Mouse (Mus musculus) hindbrain, embryonic 10.5 days (tissue): Measurements from ENCODE around the gene Nelfa. TPM values are rescaled to one million over a fixed set of nuclear protein-coding genes. Genes with fewer than 3 reads are reported as not detected.

Experiments
- DNase-seq: peaks from one replicate; pipeline ENCODE4 v3.0.0-alpha.2; 2017; ENCODE audit warnings: low spot score
- H3K27ac ChIP-seq: fragments of 300-500 bp; sonication (generic); 2 replicates; pipeline ENCODE4 v1.5.1; 2016; ENCODE audit warnings: mild to moderate bottlenecking, moderate library complexity
- H3K27me3 ChIP-seq: fragments of 300-500 bp; sonication (generic); 2 replicates; pipeline ENCODE4 v1.6.1; 2016; ENCODE audit warnings: mild to moderate bottlenecking; ENCODE audit not compliant: poor library complexity, insufficient read depth, severe bottlenecking
- H3K36me3 ChIP-seq: fragments of 300-500 bp; sonication (generic); 2 replicates; pipeline ENCODE4 v1.6.1; 2016; ENCODE audit warnings: mild to moderate bottlenecking, moderate library complexity
- H3K4me1 ChIP-seq: fragments of 300-500 bp; sonication (generic); replicated peaks from 2 replicates; pipeline ENCODE4 v1.6.1; 2016; ENCODE audit warnings: mild to moderate bottlenecking
- H3K4me3 ChIP-seq: fragments of 300-500 bp; sonication (generic); 2 replicates; pipeline ENCODE4 v1.5.1; 2016; ENCODE audit warnings: mild to moderate bottlenecking, moderate library complexity
- H3K9me3 ChIP-seq: fragments of 300-500 bp; sonication (generic); 2 replicates; pipeline ENCODE4 v1.6.1; 2016; ENCODE audit warnings: mild to moderate bottlenecking, moderate library complexity
- whole genome bisulfite sequencing: fragments of 180-500 bp; shearing (Covaris S2); methylation state at CpG from one replicate; pipeline ENCODE4 v1.1.7; 2016; 5-methylcytosine and 5-hydroxymethylcytosine counted together
- polyA plus RNA-seq: library from polyadenylated mRNA; unstranded; fragments of >200 nt; fragmentation: Nextera tagmentation; extraction: Ambion mirVana; gene quantifications from 2 replicates; pipeline ENCODE4 v1.2.1, GENCODE M21; 2016

Nelfa gene
- polyA plus RNA-seq, 1 experiment from 2014 or later, result 75.4 TPM

GRCm38 (mm10) chr5:33903176-33903575 is 33.0 kb downstream of the Nelfa start:
- Histone ChIP-seq H3K4me3 (no peak overlapping the region), H3K27me3 (no peaks in the 10 kb centered on the region), H3K9me3 (no peaks in the 10 kb centered on the region), H3K4me1 (no peaks in the 10 kb centered on the region), H3K36me3 (peaks cover 56% of the 10 kb centered on the region), H3K27ac (no peak overlapping the region)
- DNase-seq, result no peak
- 89% methylated on average over 9 of the region's 9 CpGs for WGBS

GRCm38 (mm10) chr5:33902696-33903095 is 33.5 kb downstream of the Nelfa start:
- no peak overlapping the region for H3K27ac ChIP-seq
- no peaks in the 10 kb centered on the region for H3K4me1 ChIP-seq
- WGBS, result 91% methylated on average over 2 of the region's 2 CpGs
- peaks cover 61% of the 10 kb centered on the region for H3K36me3 ChIP-seq
- no peaks in the 10 kb centered on the region for H3K9me3 ChIP-seq
- H3K4me3 ChIP-seq, result no peak overlapping the region
- DNase-seq, result no peak
- no peaks in the 10 kb centered on the region for H3K27me3 ChIP-seq

- H3K4me1 ChIP-seq, result no peaks in the 10 kb centered on the region
- DNase-seq, result no peak
- no peak overlapping the region for H3K4me3 ChIP-seq
- no peaks in the 10 kb centered on the region for H3K9me3 ChIP-seq
- no peak overlapping the region for H3K27ac ChIP-seq
- H3K27me3 ChIP-seq, result no peaks in the 10 kb centered on the region
- WGBS, result 88% methylated on average over 3 of the region's 3 CpGs
- peaks cover 75% of the 10 kb centered on the region for H3K36me3 ChIP-seq
Observed at GRCm38 (mm10) chr5:33901278-33901677, 34.9 kb downstream of the Nelfa start.

GRCm38 (mm10) chr5:33900701-33901263 is 35.4 kb downstream of the Nelfa start:
- 95% methylated on average over 9 of the region's 9 CpGs for WGBS
- H3K4me1 ChIP-seq, result no peaks in the 10 kb centered on the region
- no peaks in the 10 kb centered on the region for H3K27me3 ChIP-seq
- no peak for DNase-seq
- no peaks in the 10 kb centered on the region for H3K9me3 ChIP-seq
- H3K36me3 ChIP-seq, result peaks cover 80% of the 10 kb centered on the region
- H3K4me3 ChIP-seq, result no peak overlapping the region
- H3K27ac ChIP-seq, result no peak overlapping the region

- H3K27me3 ChIP-seq, result no peaks in the 10 kb centered on the region
- H3K4me1 ChIP-seq, result no peaks in the 10 kb centered on the region
- no peak overlapping the region for H3K27ac ChIP-seq
- H3K9me3 ChIP-seq, result no peaks in the 10 kb centered on the region
- H3K4me3 ChIP-seq, result no peak overlapping the region
- DNase-seq, result no peak
- 96% methylated on average over 3 of the region's 3 CpGs for WGBS
- peaks cover 87% of the 10 kb centered on the region for H3K36me3 ChIP-seq
Observed at GRCm38 (mm10) chr5:33900101-33900500, 36.1 kb downstream of the Nelfa start.

GRCm38 (mm10) chr5:33899245-33899644 is 37.0 kb downstream of the Nelfa start:
- peaks cover 96% of the 10 kb centered on the region for H3K36me3 ChIP-seq
- no peaks in the 10 kb centered on the region for H3K27me3 ChIP-seq
- WGBS, result 87% methylated on average over 3 of the region's 3 CpGs
- no peaks in the 10 kb centered on the region for H3K9me3 ChIP-seq
- H3K4me1 ChIP-seq, result no peaks in the 10 kb centered on the region
- no peak overlapping the region for H3K27ac ChIP-seq
- H3K4me3 ChIP-seq, result no peak overlapping the region
- no peak for DNase-seq

- Histone ChIP-seq H3K27ac (no peak overlapping the region), H3K4me3 (no peak overlapping the region), H3K9me3 (no peaks in the 10 kb centered on the region), H3K27me3 (no peaks in the 10 kb centered on the region), H3K4me1 (no peaks in the 10 kb centered on the region), H3K36me3 (peaks cover 99% of the 10 kb centered on the region)
- DNase-seq, result no peak
- WGBS, result 94% methylated on average over 9 of the region's 9 CpGs
Observed at GRCm38 (mm10) chr5:33898671-33899070, 37.5 kb downstream of the Nelfa start.

- no peak overlapping the region for H3K4me3 ChIP-seq
- DNase-seq, result no peak
- no peaks in the 10 kb centered on the region for H3K27me3 ChIP-seq
- no peaks in the 10 kb centered on the region for H3K4me1 ChIP-seq
- no peak overlapping the region for H3K27ac ChIP-seq
- WGBS, result 90% methylated on average over 2 of the region's 2 CpGs
- no peaks in the 10 kb centered on the region for H3K9me3 ChIP-seq
- H3K36me3 ChIP-seq, result peaks cover 100% of the 10 kb centered on the region
Observed at GRCm38 (mm10) chr5:33897158-33897557, 39.1 kb downstream of the Nelfa start.

GRCm38 (mm10) chr5:33895116-33895515 is 41.1 kb downstream of the Nelfa start:
- no peak overlapping the region for H3K27ac ChIP-seq
- peaks cover 100% of the 10 kb centered on the region for H3K36me3 ChIP-seq
- H3K4me3 ChIP-seq, result no peak overlapping the region
- H3K27me3 ChIP-seq, result no peaks in the 10 kb centered on the region
- no peak for DNase-seq
- no peaks in the 10 kb centered on the region for H3K4me1 ChIP-seq
- no peaks in the 10 kb centered on the region for H3K9me3 ChIP-seq
- 92% methylated on average over 9 of the region's 9 CpGs for WGBS

GRCm38 (mm10) chr5:33893406-33893805 is 42.8 kb downstream of the Nelfa start:
- no peak for DNase-seq
- peaks cover 100% of the 10 kb centered on the region for H3K36me3 ChIP-seq

GRCm38 (mm10) chr5:33881118-33881517 is 55.1 kb downstream of the Nelfa start:
- no peaks in the 10 kb centered on the region for H3K4me1 ChIP-seq
- H3K36me3 ChIP-seq, result peaks cover 100% of the 10 kb centered on the region
- no peak for DNase-seq
- 96% methylated on average over 4 of the region's 4 CpGs for WGBS
- no peak overlapping the region for H3K27ac ChIP-seq
- H3K27me3 ChIP-seq, result no peaks in the 10 kb centered on the region
- H3K4me3 ChIP-seq, result no peak overlapping the region
- H3K9me3 ChIP-seq, result no peaks in the 10 kb centered on the region

More at GRCm38 (mm10) chr5:33893406-33893805, 42.8 kb downstream of the Nelfa start:
- Histone ChIP-seq H3K27me3 (no peaks in the 10 kb centered on the region), H3K27ac (no peak overlapping the region), H3K4me1 (no peaks in the 10 kb centered on the region), H3K4me3 (no peak overlapping the region), H3K9me3 (no peaks in the 10 kb centered on the region)
- WGBS, result 98% methylated on average over 6 of the region's 6 CpGs

GRCm38 (mm10) chr5:33875472-33875871 is 60.7 kb downstream of the Nelfa start:
- H3K36me3 ChIP-seq, result peaks cover 100% of the 10 kb centered on the region

GRCm38 (mm10) chr5:33857693-33858092 is 78.5 kb downstream of the Nelfa start:
- H3K9me3 ChIP-seq, result peaks cover 15% of the 10 kb centered on the region
- peaks cover 99% of the 10 kb centered on the region for H3K36me3 ChIP-seq
- no peaks in the 10 kb centered on the region for H3K27me3 ChIP-seq
- DNase-seq, result no peak
- H3K4me3 ChIP-seq, result no peak overlapping the region
- H3K27ac ChIP-seq, result no peak overlapping the region
- H3K4me1 ChIP-seq, result no peaks in the 10 kb centered on the region

More at GRCm38 (mm10) chr5:33875472-33875871, 60.7 kb downstream of the Nelfa start:
- Histone ChIP-seq H3K9me3 (no peaks in the 10 kb centered on the region), H3K4me1 (no peaks in the 10 kb centered on the region), H3K27me3 (no peaks in the 10 kb centered on the region), H3K4me3 (no peak overlapping the region), H3K27ac (no peak overlapping the region)
- no peak for DNase-seq
- 93% methylated on average over 1 of the region's 1 CpGs for WGBS

- H3K27ac ChIP-seq, result no peak overlapping the region
- WGBS, result 84% methylated on average over 2 of the region's 2 CpGs
- H3K4me1 ChIP-seq, result no peaks in the 10 kb centered on the region
- DNase-seq, result no peak
- no peak overlapping the region for H3K4me3 ChIP-seq
- 0 out of 2 replicates have a peak, but pooled peaks cover 4% of the 10 kb centered on the region for H3K9me3 ChIP-seq
- peaks cover 99% of the 10 kb centered on the region for H3K36me3 ChIP-seq
- no peaks in the 10 kb centered on the region for H3K27me3 ChIP-seq
Observed at GRCm38 (mm10) chr5:33854019-33854418, 82.2 kb downstream of the Nelfa start.
